Mouse (Mus musculus) forebrain, embryonic 14.5 days (tissue): ENCODE data around the gene Scml4. TPM values are rescaled to one million over a fixed set of nuclear protein-coding genes. Genes with fewer than 3 reads are reported as not detected.

Experiments used
- ATAC-seq: fragments of 200-750 bp; cut with Nextera tagmentation; 2 replicates; pipeline ENCODE4 v1.8.0; 2017; ENCODE audit warnings: mild to moderate bottlenecking, moderate library complexity
- DNase-seq: peaks from one replicate; pipeline ENCODE4 v3.0.0-alpha.2; 2015; ENCODE audit warnings: low spot score
- H3K27ac ChIP-seq: fragments of 300-500 bp; sonication (generic); 2 replicates; pipeline ENCODE4 v1.5.1; 2014; ENCODE audit warnings: low read depth, mild to moderate bottlenecking, control low read depth, low read length, moderate library complexity
- H3K27me3 ChIP-seq: fragments of 300-500 bp; sonication (generic); replicated peaks from 2 replicates; pipeline ENCODE4 v1.6.1; 2014; ENCODE audit warnings: low read length, control low read depth, mixed read lengths; ENCODE audit not compliant: control insufficient read depth, insufficient read depth
- H3K36me3 ChIP-seq: fragments of 300-500 bp; sonication (generic); 2 replicates; pipeline ENCODE4 v1.6.1; 2014; ENCODE audit warnings: low read length, control low read depth; ENCODE audit not compliant: control insufficient read depth, insufficient read depth
- H3K4me1 ChIP-seq: fragments of 300-500 bp; sonication (generic); 2 replicates; pipeline ENCODE4 v1.6.1; 2014; ENCODE audit warnings: antibody characterized with exemption, low read length, control low read depth; ENCODE audit not compliant: control insufficient read depth, insufficient read depth
- H3K4me2 ChIP-seq: fragments of 300-500 bp; sonication (generic); 2 replicates; pipeline ENCODE4 v1.6.1; 2014; ENCODE audit warnings: mild to moderate bottlenecking, control low read depth, low read length
- H3K4me3 ChIP-seq: fragments of 300-500 bp; sonication (generic); 2 replicates; pipeline ENCODE4 v1.5.1; 2014; ENCODE audit warnings: low read depth, low read length, control low read depth
- H3K9ac ChIP-seq: fragments of 300-500 bp; sonication (generic); 2 replicates; pipeline ENCODE4 v1.6.1; 2014; ENCODE audit warnings: mild to moderate bottlenecking, low read length, control low read depth, moderate library complexity
- H3K9me3 ChIP-seq: fragments of 300-500 bp; sonication (generic); replicated peaks from 2 replicates; pipeline ENCODE4 v1.6.1; 2016; ENCODE audit warnings: low read length, control low read depth, mixed read lengths; ENCODE audit not compliant: control insufficient read depth
- WGBS: fragments of 180-500 bp; shearing (Covaris S2); extraction: QIAGEN DNeasy Blood & Tissue Kit; methylation state at CpG from one replicate; pipeline ENCODE4 v1.1.7; 2014; 5-methylcytosine and 5-hydroxymethylcytosine counted together
- polyA plus RNA-seq: library from polyadenylated mRNA; unstranded; fragments of >200 nt; fragmentation: Nextera tagmentation; extraction: Ambion mirVana; gene quantifications from 2 replicates; pipeline ENCODE4 v1.2.1, GENCODE M21; 2014

Gene Scml4
- polyA plus RNA-seq, 1 experiment from 2014 or later: 4.9 TPM

DNA sequence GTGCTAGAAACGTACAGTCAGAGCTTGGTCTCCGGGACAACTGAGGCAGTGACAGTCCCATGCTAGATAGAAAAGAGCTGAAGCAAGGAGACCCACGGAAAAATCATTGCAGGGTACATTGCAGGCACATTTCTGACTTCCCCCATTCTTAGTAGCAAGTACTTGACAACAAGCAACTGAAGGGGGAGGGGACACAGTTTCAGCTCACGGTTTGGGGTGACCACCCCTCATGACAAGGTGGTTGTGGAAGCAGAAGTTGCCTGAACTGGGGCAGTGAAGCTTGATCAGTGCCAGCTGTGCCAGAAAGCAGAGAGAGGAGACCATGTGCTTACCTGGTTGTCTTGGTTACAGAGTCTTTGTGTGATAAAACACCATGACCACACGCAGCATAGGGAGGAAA, 93.4 kb downstream of the Scml4 start:
- WGBS: 74% methylated on average over 5 of the region's 5 CpGs
- ATAC-seq (no peak), DNase-seq (no peak)
- H3K36me3 ChIP-seq: no peaks in the 10 kb centered on the region
- no peaks in the 10 kb centered on the region for H3K27me3 ChIP-seq
- no peaks in the 10 kb centered on the region; the same call in 1 of the 2 replicates for H3K4me1 ChIP-seq
- no peak overlapping the region for H3K9ac ChIP-seq
- no peak overlapping the region for H3K4me3 ChIP-seq
- no peak overlapping the region for H3K4me2 ChIP-seq
- H3K9me3 ChIP-seq: no peaks in the 10 kb centered on the region
- H3K27ac ChIP-seq: no peak overlapping the region

DNA sequence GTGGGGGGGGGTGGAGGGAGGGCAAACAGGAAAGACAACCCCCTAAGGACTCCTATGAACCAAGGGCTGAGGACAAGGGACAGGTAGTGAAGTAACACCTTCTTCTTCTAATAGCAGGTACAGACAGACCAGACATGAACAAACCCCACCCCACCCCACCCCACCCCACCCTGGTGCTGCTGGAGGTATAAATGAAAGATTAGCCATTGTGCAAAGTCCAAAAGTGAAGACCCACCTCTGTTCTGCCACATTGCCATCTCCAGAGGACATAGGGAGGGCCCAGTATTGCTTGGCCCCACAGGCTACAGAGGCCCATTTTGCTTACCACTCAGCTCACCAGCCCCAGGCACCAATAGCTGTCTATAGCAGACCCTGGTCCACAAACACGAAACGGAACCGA, 95.0 kb downstream of the Scml4 start:
- no peak for DNase-seq
- Histone ChIP-seq H3K27me3 (no peaks in the 10 kb centered on the region), H3K9ac (no peak overlapping the region), H3K27ac (no peak overlapping the region), H3K4me2 (no peak overlapping the region), H3K9me3 (no peaks in the 10 kb centered on the region), H3K4me1 (peaks cover 4% of the 10 kb centered on the region; the same call in 1 of the 2 replicates), H3K4me3 (no peak overlapping the region), H3K36me3 (no peaks in the 10 kb centered on the region)
- no peak for ATAC-seq
- 91% methylated on average over 3 of the region's 3 CpGs for WGBS

DNA sequence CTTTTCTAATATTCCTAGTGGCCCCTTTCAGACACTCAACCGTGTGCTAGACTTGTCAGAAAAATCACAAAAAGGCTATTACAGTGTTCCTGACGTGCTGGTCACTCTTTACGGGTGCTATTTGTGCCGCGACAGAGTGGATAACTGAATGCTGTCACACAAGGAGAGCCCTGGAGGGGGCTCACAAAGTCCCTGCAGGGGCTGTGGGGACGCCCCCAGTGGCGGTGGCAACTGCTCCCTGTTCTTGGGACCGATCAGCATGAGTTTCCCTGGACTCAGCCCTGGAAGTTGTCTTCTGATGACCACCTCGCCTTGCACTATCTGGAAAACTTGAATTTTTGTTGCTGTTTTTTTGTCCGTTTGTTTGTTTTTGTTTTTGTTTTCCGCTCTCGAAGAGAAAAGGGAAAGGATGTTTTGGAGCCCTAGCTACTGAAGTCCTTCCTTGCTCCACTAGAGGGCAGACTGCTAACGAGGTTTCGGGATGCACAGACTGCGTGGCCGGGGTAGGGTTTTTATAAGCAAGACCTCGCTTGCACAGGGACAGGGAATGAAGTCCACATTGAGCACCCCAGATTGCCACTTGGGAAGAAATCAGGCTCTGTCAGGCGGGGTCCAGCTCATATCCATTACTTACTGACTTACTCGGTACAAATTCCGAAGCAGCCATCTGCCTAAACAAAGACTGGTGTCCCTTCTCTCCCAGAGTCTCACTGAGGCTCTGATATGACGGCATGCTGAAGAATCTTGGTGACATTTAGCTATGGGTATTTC, 97.9 kb downstream of the Scml4 start:
- DNase-seq: peak; percentile 91
- H3K27ac ChIP-seq: no peak overlapping the region
- no peaks in the 10 kb centered on the region for H3K9me3 ChIP-seq
- no peaks in the 10 kb centered on the region for H3K27me3 ChIP-seq
- H3K4me1 ChIP-seq: 0 out of 2 replicates have a peak, but pooled peaks cover 4% of the 10 kb centered on the region
- H3K4me2 ChIP-seq: peak overlapping the region; percentile 43
- WGBS: 4% methylated on average over 21 of the region's 21 CpGs
- no peaks in the 10 kb centered on the region for H3K36me3 ChIP-seq
- peak; percentile 91 for ATAC-seq
- peak overlapping the region; percentile 52 for H3K9ac ChIP-seq
- peak overlapping the region; percentile 17 for H3K4me3 ChIP-seq

DNA sequence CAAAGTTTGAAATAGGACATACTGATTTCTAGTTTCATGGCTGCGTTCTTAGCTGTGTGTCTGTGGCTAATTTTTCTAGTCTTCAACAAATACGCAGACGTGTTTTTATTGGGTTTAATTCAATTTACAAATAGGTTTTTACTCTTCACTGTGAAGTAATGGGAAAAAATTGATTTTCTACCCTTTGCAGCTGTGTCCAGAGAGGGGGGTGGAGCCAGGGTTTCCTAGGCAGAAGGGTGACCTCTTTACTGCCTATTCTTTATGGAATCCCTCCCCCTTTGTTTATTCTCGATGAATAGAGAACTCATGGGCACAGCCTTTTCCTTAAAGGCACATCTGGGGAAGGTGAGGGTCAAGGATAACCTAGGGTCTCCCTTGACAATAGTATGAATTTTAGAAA, 98.5 kb downstream of the Scml4 start:
- no peaks in the 10 kb centered on the region for H3K36me3 ChIP-seq
- H3K27me3 ChIP-seq: no peaks in the 10 kb centered on the region
- ATAC-seq (no peak), DNase-seq (no peak)
- peak overlapping the region; percentile 52; the same call in 1 of the 2 replicates for H3K9ac ChIP-seq
- no peak overlapping the region for H3K27ac ChIP-seq
- 60% methylated on average over 4 of the region's 4 CpGs for WGBS
- peak overlapping the region; percentile 43 for H3K4me2 ChIP-seq
- no peak overlapping the region for H3K4me3 ChIP-seq
- no peaks in the 10 kb centered on the region for H3K9me3 ChIP-seq
- 0 out of 2 replicates have a peak, but pooled peaks cover 4% of the 10 kb centered on the region for H3K4me1 ChIP-seq

DNA sequence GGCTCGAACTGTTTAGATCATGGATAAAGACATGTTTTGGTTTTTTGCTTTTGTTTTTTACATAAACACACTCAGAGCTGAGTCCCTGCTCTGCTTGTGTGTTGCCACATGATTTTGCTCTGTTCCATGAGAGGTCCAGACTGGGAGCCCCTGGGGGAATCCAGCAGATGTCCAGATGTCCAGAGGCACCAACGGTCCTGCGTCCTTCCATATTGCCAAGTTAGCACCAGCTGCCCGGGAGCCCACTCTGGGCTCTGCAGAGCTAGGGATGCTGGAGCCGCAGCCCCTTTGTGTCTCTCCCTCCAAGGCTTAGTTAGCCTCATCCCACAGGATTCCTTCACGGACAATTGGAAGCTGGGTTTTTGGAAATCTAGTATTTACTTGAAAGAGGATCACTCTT, 101.6 kb downstream of the Scml4 start:
- ATAC-seq (no peak), DNase-seq (no peak)
- Histone ChIP-seq H3K27me3 (no peaks in the 10 kb centered on the region), H3K9me3 (no peaks in the 10 kb centered on the region), H3K36me3 (no peaks in the 10 kb centered on the region), H3K4me3 (no peak overlapping the region), H3K4me1 (0 out of 2 replicates have a peak, but pooled peaks cover 4% of the 10 kb centered on the region), H3K4me2 (no peak overlapping the region), H3K9ac (no peak overlapping the region), H3K27ac (no peak overlapping the region)
- 81% methylated on average over 6 of the region's 6 CpGs for WGBS

DNA sequence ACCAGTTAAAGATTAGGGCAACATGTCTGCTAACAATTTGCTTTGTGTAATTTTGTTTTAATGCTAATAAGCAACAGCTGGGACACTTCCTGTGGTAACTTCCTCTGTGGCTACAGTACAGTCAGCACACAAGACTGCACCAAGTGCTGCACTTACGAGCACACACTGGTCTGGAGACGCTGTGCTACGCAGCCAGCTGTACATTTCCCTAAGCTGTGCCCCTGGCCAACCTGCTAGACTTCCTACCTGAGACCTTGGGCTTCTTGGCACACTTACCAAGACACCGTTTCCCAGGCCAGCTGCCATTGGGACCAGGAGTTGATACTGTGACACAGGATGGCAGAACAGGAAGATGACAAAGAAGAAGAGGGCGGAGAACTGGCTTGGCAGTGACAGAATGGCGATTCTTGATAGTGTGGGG, 102.0 kb downstream of the Scml4 start:
- 90% methylated on average over 6 of the region's 6 CpGs for WGBS
- Histone ChIP-seq H3K4me3 (no peak overlapping the region), H3K4me1 (0 out of 2 replicates have a peak, but pooled peaks cover 4% of the 10 kb centered on the region), H3K9me3 (no peaks in the 10 kb centered on the region), H3K36me3 (no peaks in the 10 kb centered on the region), H3K9ac (no peak overlapping the region), H3K27ac (no peak overlapping the region), H3K4me2 (no peak overlapping the region), H3K27me3 (no peaks in the 10 kb centered on the region)
- DNase-seq (no peak), ATAC-seq (no peak)

DNA sequence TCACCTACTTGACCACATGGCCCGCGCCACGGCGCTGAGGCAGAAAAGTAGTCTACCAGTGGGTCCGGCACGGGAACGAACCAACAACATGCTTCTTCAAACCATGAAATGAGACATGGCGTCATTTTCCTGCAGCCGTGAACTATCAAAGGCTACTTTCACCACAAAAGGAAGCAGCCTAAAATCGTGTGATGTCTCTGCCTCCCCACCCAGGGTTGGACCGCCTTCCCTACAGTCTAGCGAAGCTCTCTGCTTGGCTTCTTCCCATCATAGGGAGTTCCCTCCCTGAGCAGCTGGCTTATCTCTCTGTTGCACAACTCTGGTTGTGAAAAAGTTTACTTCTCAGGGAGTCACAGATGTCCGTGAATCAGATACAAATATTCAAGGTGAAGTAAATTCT, 102.5 kb downstream of the Scml4 start:
- Histone ChIP-seq H3K4me2 (no peak overlapping the region), H3K4me3 (no peak overlapping the region), H3K27ac (no peak overlapping the region), H3K9ac (no peak overlapping the region), H3K4me1 (0 out of 2 replicates have a peak, but pooled peaks cover 4% of the 10 kb centered on the region), H3K27me3 (no peaks in the 10 kb centered on the region), H3K9me3 (no peaks in the 10 kb centered on the region), H3K36me3 (no peaks in the 10 kb centered on the region)
- no peak for ATAC-seq
- DNase-seq: no peak
- WGBS: 94% methylated on average over 13 of the region's 13 CpGs

DNA sequence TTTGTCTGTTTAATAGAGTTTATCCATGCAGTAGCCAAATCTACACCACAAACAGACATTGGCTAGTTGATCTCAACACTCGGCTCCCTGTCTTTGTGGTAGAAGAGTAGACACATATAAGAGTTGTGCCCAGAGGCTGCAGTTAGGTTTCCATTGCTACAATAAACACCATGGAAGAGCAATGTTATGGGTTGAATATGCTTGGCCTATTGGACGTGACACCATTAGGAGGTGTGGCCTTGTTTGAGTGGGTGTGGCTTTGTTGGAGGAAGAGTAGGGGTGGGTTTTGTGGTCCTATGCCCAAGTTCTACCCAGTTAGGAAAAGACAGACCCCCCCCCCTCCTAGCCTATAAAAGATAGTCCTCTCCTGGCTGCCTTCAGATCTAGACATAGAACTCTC, 102.9 kb downstream of the Scml4 start:
- DNase-seq: no peak
- H3K4me2 ChIP-seq: no peak overlapping the region
- H3K9ac ChIP-seq: no peak overlapping the region
- no peaks in the 10 kb centered on the region for H3K36me3 ChIP-seq
- no peak overlapping the region for H3K27ac ChIP-seq
- H3K27me3 ChIP-seq: no peaks in the 10 kb centered on the region
- H3K4me1 ChIP-seq: 0 out of 2 replicates have a peak, but pooled peaks cover 4% of the 10 kb centered on the region
- ATAC-seq: no peak
- H3K9me3 ChIP-seq: no peaks in the 10 kb centered on the region
- WGBS: 95% methylated on average over 2 of the region's 2 CpGs
- no peak overlapping the region for H3K4me3 ChIP-seq

DNA sequence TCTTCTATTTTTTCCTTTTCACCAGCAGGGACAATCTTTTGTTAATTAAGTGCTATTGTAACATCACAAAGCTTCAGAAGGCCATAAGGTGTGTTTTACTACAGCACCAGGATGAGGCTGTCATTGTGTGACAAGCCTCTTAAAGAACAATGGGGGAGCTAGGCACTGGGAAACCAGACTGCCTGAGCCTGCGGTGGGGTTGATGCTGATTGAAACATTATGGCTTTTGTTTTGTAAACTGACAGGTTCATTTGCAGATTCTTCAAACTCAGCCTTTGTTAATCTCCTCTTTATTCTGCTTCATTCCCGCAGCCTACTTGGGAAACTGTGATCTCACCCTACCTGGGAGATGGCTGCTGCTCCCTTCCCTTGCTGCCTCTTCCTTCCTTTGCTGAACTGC, 108.2 kb downstream of the Scml4 start:
- DNase-seq (peak; percentile 38), ATAC-seq (no peak)
- Histone ChIP-seq H3K9me3 (no peaks in the 10 kb centered on the region), H3K4me2 (no peak overlapping the region), H3K4me1 (0 out of 2 replicates have a peak, but pooled peaks cover 2% of the 10 kb centered on the region), H3K9ac (no peak overlapping the region), H3K27ac (no peak overlapping the region), H3K4me3 (no peak overlapping the region), H3K27me3 (no peaks in the 10 kb centered on the region), H3K36me3 (no peaks in the 10 kb centered on the region)
- 0% methylated on average over 2 of the region's 2 CpGs for WGBS
